Mouse (Mus musculus): ENCODE measurements around the gene Pard3b. TPM values are rescaled to one million over a fixed set of nuclear protein-coding genes. Genes with fewer than 3 reads are reported as not detected.

Gene Pard3b
- polyA plus RNA-seq, 1 experiment from 2014 or later: 21.4 TPM

DNA sequence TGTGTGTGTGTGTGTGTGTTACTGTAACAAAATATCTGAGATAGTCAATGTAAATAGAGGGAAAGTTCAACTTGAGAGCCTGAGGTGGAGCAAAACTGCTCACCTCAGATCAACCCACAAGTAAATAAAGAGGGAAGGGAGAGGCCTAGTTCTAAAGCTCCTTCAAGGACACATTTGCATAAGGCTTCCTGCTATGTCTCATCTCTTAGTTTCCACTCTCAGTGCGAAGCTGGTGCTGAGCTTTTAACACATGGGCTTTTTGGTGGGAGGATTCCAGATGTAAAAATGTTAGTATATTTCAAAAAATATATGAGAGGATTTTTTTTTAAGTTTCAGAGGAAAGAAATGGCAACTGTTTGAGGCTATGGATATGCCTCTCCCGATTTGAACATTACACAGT, 294.9 kb downstream of the Pard3b start:
- TF ChIP-seq CTCF (IDR thresholded peaks at IDR 0.05; ENCODE audit: low read depth): no peak
- Histone ChIP-seq H3K36me3 (ENCODE audit: insufficient read depth, low read length) (no peaks in the 10 kb centered on the region), H3K27ac (no peak overlapping the region), H3K9me3 (replicated peaks; ENCODE audit: low read length) (no peaks in the 10 kb centered on the region), H3K27me3 (ENCODE audit: insufficient read depth, low read length) (no peaks in the 10 kb centered on the region), H3K4me1 (replicated peaks; ENCODE audit: insufficient read depth, low read length) (no peaks in the 10 kb centered on the region), H3K9ac (ENCODE audit: low read depth, low read length) (no peak overlapping the region), H3K4me2 (ENCODE audit: low read length) (no peak overlapping the region), H3K4me3 (replicated peaks; ENCODE audit: low read depth, low read length) (no peak overlapping the region)
- WGBS: 87% methylated on average over 2 of the region's 2 CpGs
- ATAC-seq (replicated peaks; ENCODE audit: low FRiP score, low read depth) (no peak), DNase-seq (ENCODE audit: low spot score) (no peak)

DNA sequence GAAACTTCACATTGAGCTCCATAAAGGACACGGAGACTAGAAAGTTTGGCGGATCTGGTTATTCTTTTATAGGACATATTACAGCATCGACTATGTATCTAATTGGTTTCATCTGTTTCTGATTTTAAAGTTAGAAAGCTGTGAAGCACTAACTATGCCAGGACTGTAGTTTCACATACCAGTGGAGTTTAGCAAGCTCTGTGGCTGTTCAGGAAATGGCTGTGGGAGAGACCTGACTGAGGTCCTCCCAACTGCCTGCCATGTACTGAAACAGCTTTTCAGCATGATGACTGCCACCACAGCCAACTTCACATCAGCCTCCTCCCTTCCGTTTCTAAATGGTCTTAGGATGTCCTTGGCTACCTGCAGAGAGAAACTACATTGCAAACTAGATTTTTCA, 296.1 kb downstream of the Pard3b start:
- DNase-seq (ENCODE audit: low spot score) (no peak), ATAC-seq (replicated peaks; ENCODE audit: low FRiP score, low read depth) (no peak)
- 80% methylated on average over 4 of the region's 4 CpGs for WGBS
- no peak overlapping the region for H3K27ac ChIP-seq
- no peak overlapping the region for H3K4me3 ChIP-seq (replicated peaks; ENCODE audit: low read depth, low read length)
- H3K9ac ChIP-seq (ENCODE audit: low read depth, low read length): no peak overlapping the region
- no peaks in the 10 kb centered on the region for H3K9me3 ChIP-seq (replicated peaks; ENCODE audit: low read length)
- no peaks in the 10 kb centered on the region for H3K36me3 ChIP-seq (ENCODE audit: insufficient read depth, low read length)
- no peaks in the 10 kb centered on the region for H3K4me1 ChIP-seq (replicated peaks; ENCODE audit: insufficient read depth, low read length)
- no peak for TF ChIP-seq CTCF (IDR thresholded peaks at IDR 0.05; ENCODE audit: low read depth)
- H3K27me3 ChIP-seq (ENCODE audit: insufficient read depth, low read length): no peaks in the 10 kb centered on the region
- H3K4me2 ChIP-seq (ENCODE audit: low read length): no peak overlapping the region

DNA sequence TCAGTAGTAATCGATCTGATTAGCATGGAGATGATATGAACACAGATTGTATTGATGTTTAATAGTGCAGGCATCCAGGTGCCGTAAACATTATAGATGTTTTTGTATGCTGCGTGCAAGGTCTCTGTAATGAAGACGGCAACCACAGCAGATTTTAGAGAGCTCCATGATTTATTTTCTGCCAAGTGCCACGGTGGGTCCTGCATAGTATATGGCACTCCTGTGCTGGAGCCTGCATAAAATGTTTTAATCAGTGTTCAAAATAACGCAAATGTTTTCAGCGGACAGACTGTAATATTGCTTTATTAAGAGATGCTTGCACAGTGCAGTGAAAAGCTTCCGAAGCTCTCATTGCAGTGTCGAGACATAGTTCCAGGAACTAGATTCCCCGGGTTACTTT, 301.3 kb downstream of the Pard3b start:
- H3K9me3 ChIP-seq (replicated peaks; ENCODE audit: low read length): no peaks in the 10 kb centered on the region
- ATAC-seq (replicated peaks; ENCODE audit: low FRiP score, low read depth): no peak
- no peak overlapping the region for H3K4me3 ChIP-seq (replicated peaks; ENCODE audit: low read depth, low read length)
- H3K27ac ChIP-seq: no peak overlapping the region
- no peak overlapping the region for H3K4me2 ChIP-seq (ENCODE audit: low read length)
- DNase-seq (ENCODE audit: low spot score): no peak
- H3K9ac ChIP-seq (ENCODE audit: low read depth, low read length): no peak overlapping the region
- H3K27me3 ChIP-seq (ENCODE audit: insufficient read depth, low read length): no peaks in the 10 kb centered on the region
- H3K36me3 ChIP-seq (ENCODE audit: insufficient read depth, low read length): no peaks in the 10 kb centered on the region
- TF ChIP-seq CTCF (IDR thresholded peaks at IDR 0.05; ENCODE audit: low read depth): no peak
- 68% methylated on average over 10 of the region's 10 CpGs for WGBS
- no peaks in the 10 kb centered on the region for H3K4me1 ChIP-seq (replicated peaks; ENCODE audit: insufficient read depth, low read length)

DNA sequence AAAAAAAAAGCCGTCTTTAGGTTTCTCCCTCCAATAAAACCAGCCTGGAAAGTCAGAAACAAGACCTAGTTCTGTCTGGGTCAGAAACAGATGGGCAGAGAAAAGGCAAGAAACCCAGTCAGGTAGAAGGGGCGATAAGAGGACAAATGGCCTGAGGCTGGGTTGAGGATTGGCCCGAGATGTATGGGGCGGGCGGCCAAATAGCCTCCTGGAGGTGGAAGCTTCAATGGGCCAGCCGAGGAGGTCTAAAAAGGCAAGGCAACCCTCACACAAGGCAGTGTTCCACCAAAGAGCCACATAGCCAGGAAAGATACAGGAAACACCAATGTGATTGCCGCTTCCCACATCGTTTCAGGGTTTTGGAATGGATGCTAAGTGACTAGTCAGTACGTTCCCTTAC, 322.9 kb downstream of the Pard3b start:
- Histone ChIP-seq H3K9me3 (replicated peaks; ENCODE audit: low read length) (no peaks in the 10 kb centered on the region), H3K36me3 (ENCODE audit: insufficient read depth, low read length) (no peaks in the 10 kb centered on the region), H3K4me3 (replicated peaks; ENCODE audit: low read depth, low read length) (no peak overlapping the region), H3K27me3 (ENCODE audit: insufficient read depth, low read length) (no peaks in the 10 kb centered on the region), H3K4me2 (ENCODE audit: low read length) (no peak overlapping the region), H3K27ac (no peak overlapping the region), H3K9ac (ENCODE audit: low read depth, low read length) (no peak overlapping the region), H3K4me1 (replicated peaks; ENCODE audit: insufficient read depth, low read length) (no peaks in the 10 kb centered on the region)
- ATAC-seq (replicated peaks; ENCODE audit: low FRiP score, low read depth): no peak
- DNase-seq (ENCODE audit: low spot score): no peak
- 79% methylated on average over 9 of the region's 9 CpGs for WGBS
- TF ChIP-seq CTCF (IDR thresholded peaks at IDR 0.05; ENCODE audit: low read depth): no peak

DNA sequence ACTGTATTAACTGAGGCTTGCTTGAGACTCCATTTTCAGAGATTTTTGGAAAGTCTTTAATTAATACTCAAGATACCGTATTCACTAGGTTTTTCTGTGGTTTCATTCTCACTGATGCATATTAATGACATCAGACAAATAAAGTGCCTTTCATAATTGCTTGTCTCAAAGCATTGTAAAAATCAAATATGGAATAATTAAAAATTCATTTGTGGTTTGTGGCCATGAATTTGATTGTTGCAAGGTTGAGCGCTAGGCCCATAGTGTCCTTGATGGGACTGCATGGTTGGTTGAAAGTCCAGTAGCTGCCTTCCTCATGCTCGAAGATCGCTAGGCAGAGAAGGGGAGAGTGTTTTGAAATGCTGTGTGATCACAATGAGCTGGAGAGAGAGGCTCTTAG, 323.9 kb downstream of the Pard3b start:
- H3K27ac ChIP-seq: no peak overlapping the region
- H3K9me3 ChIP-seq (replicated peaks; ENCODE audit: low read length): no peaks in the 10 kb centered on the region
- no peak overlapping the region for H3K9ac ChIP-seq (ENCODE audit: low read depth, low read length)
- H3K4me3 ChIP-seq (replicated peaks; ENCODE audit: low read depth, low read length): no peak overlapping the region
- H3K27me3 ChIP-seq (ENCODE audit: insufficient read depth, low read length): no peaks in the 10 kb centered on the region
- H3K4me1 ChIP-seq (replicated peaks; ENCODE audit: insufficient read depth, low read length): no peaks in the 10 kb centered on the region
- WGBS: 80% methylated on average over 4 of the region's 4 CpGs
- TF ChIP-seq CTCF (IDR thresholded peaks at IDR 0.05; ENCODE audit: low read depth): no peak
- no peak for DNase-seq (ENCODE audit: low spot score)
- no peaks in the 10 kb centered on the region for H3K36me3 ChIP-seq (ENCODE audit: insufficient read depth, low read length)
- ATAC-seq (replicated peaks; ENCODE audit: low FRiP score, low read depth): no peak
- no peak overlapping the region for H3K4me2 ChIP-seq (ENCODE audit: low read length)

DNA sequence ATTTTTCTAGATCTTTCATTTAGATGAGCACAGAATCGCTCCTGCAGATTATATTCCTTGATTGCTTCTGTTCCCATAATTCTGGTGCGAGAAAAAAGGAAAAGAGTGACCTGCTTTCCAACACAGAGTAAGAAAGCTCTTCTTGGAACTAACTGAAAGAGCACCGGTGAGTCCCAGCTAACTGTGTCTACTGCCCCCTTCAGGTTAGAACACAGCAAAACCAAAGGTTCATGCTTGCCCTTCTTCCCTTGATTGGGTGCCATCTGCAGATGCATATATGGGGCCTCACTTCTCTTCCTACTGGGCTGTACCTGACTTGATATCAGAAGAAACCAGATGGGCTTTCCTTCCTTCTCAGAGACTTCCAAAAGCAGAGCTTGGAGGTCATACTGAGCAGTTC, 328.5 kb downstream of the Pard3b start:
- no peaks in the 10 kb centered on the region for H3K9me3 ChIP-seq (replicated peaks; ENCODE audit: low read length)
- 72% methylated on average over 3 of the region's 3 CpGs for WGBS
- H3K4me2 ChIP-seq (ENCODE audit: low read length): no peak overlapping the region
- no peaks in the 10 kb centered on the region for H3K36me3 ChIP-seq (ENCODE audit: insufficient read depth, low read length)
- no peak overlapping the region for H3K4me3 ChIP-seq (replicated peaks; ENCODE audit: low read depth, low read length)
- H3K9ac ChIP-seq (ENCODE audit: low read depth, low read length): no peak overlapping the region
- no peaks in the 10 kb centered on the region for H3K27me3 ChIP-seq (ENCODE audit: insufficient read depth, low read length)
- no peak for ATAC-seq (replicated peaks; ENCODE audit: low FRiP score, low read depth)
- TF ChIP-seq CTCF (IDR thresholded peaks at IDR 0.05; ENCODE audit: low read depth): peak; percentile 46
- H3K4me1 ChIP-seq (replicated peaks; ENCODE audit: insufficient read depth, low read length): no peaks in the 10 kb centered on the region
- no peak overlapping the region for H3K27ac ChIP-seq
- DNase-seq (ENCODE audit: low spot score): no peak

DNA sequence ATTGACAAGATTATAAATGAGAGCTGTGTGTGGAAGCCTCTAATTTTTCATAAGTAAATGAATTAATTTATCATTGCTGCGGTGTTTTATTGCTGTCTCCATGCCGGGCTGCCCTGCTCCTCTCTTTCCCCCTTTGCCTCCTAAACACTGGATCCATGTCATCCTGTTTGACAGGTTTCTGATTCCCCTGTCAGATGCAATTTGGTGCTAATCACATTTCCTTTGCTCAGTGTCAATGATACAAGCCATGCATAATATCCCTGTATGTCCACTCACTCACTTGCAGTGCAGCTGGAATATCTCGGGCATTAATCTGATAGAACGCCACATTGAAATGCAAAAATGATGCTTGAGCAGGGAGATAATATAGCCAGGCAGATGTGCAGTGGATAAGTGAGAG, 329.2 kb downstream of the Pard3b start:
- no peak overlapping the region for H3K4me2 ChIP-seq (ENCODE audit: low read length)
- no peak overlapping the region for H3K27ac ChIP-seq
- ATAC-seq (replicated peaks; ENCODE audit: low FRiP score, low read depth) (no peak), DNase-seq (ENCODE audit: low spot score) (no peak)
- WGBS: 80% methylated on average over 4 of the region's 4 CpGs
- no peak overlapping the region for H3K9ac ChIP-seq (ENCODE audit: low read depth, low read length)
- no peaks in the 10 kb centered on the region for H3K9me3 ChIP-seq (replicated peaks; ENCODE audit: low read length)
- no peaks in the 10 kb centered on the region for H3K4me1 ChIP-seq (replicated peaks; ENCODE audit: insufficient read depth, low read length)
- H3K4me3 ChIP-seq (replicated peaks; ENCODE audit: low read depth, low read length): no peak overlapping the region
- H3K27me3 ChIP-seq (ENCODE audit: insufficient read depth, low read length): no peaks in the 10 kb centered on the region
- no peak for TF ChIP-seq CTCF (IDR thresholded peaks at IDR 0.05; ENCODE audit: low read depth)
- no peaks in the 10 kb centered on the region for H3K36me3 ChIP-seq (ENCODE audit: insufficient read depth, low read length)
